Mouse (Mus musculus) myocyte (in vitro differentiated cells): Measurements from ENCODE around the gene AA986860.

Experiments
- E2F4 ChIP-seq: IDR thresholded peaks from one replicate; pipeline ENCODE4 v1.6.1; 2011; ENCODE audit warnings: mild to moderate bottlenecking, control low read depth, moderate library complexity; ENCODE audit not compliant: insufficient read depth
- MYOD1 ChIP-seq, 3 experiments: IDR thresholded peaks; one replicate each; pipeline ENCODE4 v1.6.1; 2011; ENCODE audit warnings: control low read depth in 2 of 3, low read depth in 2 of 3, mild to moderate bottlenecking in 2 of 3, moderate library complexity in 1 of 3; ENCODE audit not compliant: insufficient read length in 2 of 3, control insufficient read depth in 1 of 3
- POLR2A ChIP-seq: IDR thresholded peaks from one replicate; pipeline ENCODE4 v1.6.1; 2011; ENCODE audit warnings: low read depth, mild to moderate bottlenecking, control low read depth, moderate library complexity; ENCODE audit not compliant: insufficient read length
- TCF12 ChIP-seq: IDR thresholded peaks from one replicate; pipeline ENCODE4 v1.6.1; 2011; ENCODE audit warnings: mild to moderate bottlenecking, control low read depth; ENCODE audit not compliant: poor library complexity, insufficient read depth, severe bottlenecking
- TCF3 ChIP-seq: IDR thresholded peaks from one replicate; pipeline ENCODE4 v1.6.1; 2011; ENCODE audit warnings: low read depth, control low read depth; ENCODE audit not compliant: insufficient read length
- USF1 ChIP-seq: IDR thresholded peaks from one replicate; pipeline ENCODE4 v1.6.1; 2011; ENCODE audit warnings: low read depth, mild to moderate bottlenecking, control low read depth, moderate library complexity

GRCm38 (mm10) chr1:130715561-130716217 is 16.1 kb upstream of the AA986860 start, which contains the start of gene Gm29427:
- TF ChIP-seq MYOD1 (IDR thresholded peaks at IDR 0.05; ENCODE audit: control insufficient read depth in 1 of 3, insufficient read length in 2 of 3, low read depth in 2 of 3) (no peak), USF1 (peak; percentile 94), POLR2A (peak; percentile 65), TCF12 (no peak), TCF3 (no peak), E2F4 (no peak)
